In the genomic region with DNA sequence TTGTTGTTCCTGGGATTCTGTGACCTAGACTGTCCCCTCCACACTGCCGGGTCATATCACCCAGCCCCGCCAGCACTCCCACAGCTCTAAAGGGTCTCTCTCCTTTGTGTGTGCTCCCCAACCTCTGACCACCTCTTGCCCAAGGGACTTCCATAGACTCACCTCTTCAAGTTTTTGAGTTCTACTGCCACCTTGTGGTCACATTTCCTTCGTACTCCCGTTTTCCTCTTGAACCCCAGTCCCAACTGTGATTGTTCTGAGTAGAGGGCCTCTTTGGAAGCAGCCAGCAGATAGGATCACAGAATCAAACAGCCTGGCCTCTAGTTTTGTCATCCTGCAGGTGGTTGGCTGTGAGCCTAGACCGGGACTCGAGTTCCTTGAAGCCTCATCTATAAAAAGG, we compare ENCODE assay signal across 8 mouse cellular contexts. TPM values are rescaled to one million over a fixed set of nuclear protein-coding genes. Genes with fewer than 3 reads are reported as not detected.
DNase-seq lines count a peak whose midpoint lies in the region; ATAC-seq and TF ChIP-seq lines count a peak whose summit lies in the region.

No protein-coding gene starts in this region.

- CTCF ChIA-PET in Patski (lab: Charles Lee): interaction anchor here (0.9 to 4.7 kb wide), 8 partner anchors 14 to 215 kb away, joined by 3 to 19 read pairs (median 4); no protein-coding TSS in a partner anchor

- H3K36me3 ChIP-seq in liver, postnatal 0 days (replicated peaks; ENCODE audit: insufficient read depth, low read length): no peaks in the 10 kb centered on the region

- TF ChIP-seq CTCF in Patski (IDR thresholded peaks at IDR 0.05): peak; percentile 75
- peak; percentile 86 for TF ChIP-seq CTCF in liver, postnatal 0 days (IDR thresholded peaks at IDR 0.05; ENCODE audit: low read depth)

- no peak for ATAC-seq in Patski
- peak; percentile 58 for ATAC-seq in liver, postnatal 0 days
- ATAC-seq in activated CD4-positive, CD25-positive, alpha-beta regulatory T cell, adult 4 months: no peak

- in situ Hi-C loops in Patski (cut with MboI; ENCODE audit: low pct_unique_long_range_greater_than_20kb): loop anchor here (5.0 kb wide), 2 partner anchors 181 to 346 kb away; no protein-coding TSS in a partner anchor

- H3K27ac ChIP-seq in liver, postnatal 0 days (ENCODE audit: low read depth): no peak overlapping the region

- 7% methylated on average over 6 of the region's 6 CpGs for WGBS in liver, postnatal 0 days (ENCODE audit: insufficient replicate concordance)

- H3K4me1 ChIP-seq in liver, postnatal 0 days (ENCODE audit: insufficient read depth): no peaks in the 10 kb centered on the region

- H3K27me3 ChIP-seq in Patski: no peaks in the 10 kb centered on the region
- H3K27me3 ChIP-seq in liver, postnatal 0 days (ENCODE audit: insufficient read depth, low read length): no peaks in the 10 kb centered on the region

- POLR2A ChIA-PET in Patski (lab: Charles Lee): interaction anchor here (1.0 kb wide), 1 partner anchor 170 kb away, joined by 3 read pairs; no protein-coding TSS in a partner anchor

- DNase-seq in CD4-positive, CD25-positive, alpha-beta regulatory T cell, adult 2 months (ENCODE audit: low read depth, low spot score): peak; percentile 83
- DNase-seq in Patski (ENCODE audit: low read depth, low spot score): no peak
- peak; percentile 68 for DNase-seq in cerebellum, adult 9-11 months
- DNase-seq in gastrocnemius, adult 8-10 months (ENCODE audit: low spot score in 2 of 2): peak; percentile 17 to 24
- DNase-seq in kidney, postnatal 14 days: peak; percentile 80
- DNase-seq in liver, postnatal 0 days: peak; percentile 59
- DNase-seq in right cerebral cortex, adult 2 months (ENCODE audit: low spot score in 2 of 2): peak; percentile 70 to 78

- H3K4me3 ChIP-seq in liver, postnatal 0 days (ENCODE audit: low read depth, low read length): no peak overlapping the region

- no peak overlapping the region for H3K4me2 ChIP-seq in liver, postnatal 0 days (ENCODE audit: low read depth, low read length)

- no peak overlapping the region for H3K9ac ChIP-seq in liver, postnatal 0 days (replicated peaks)

- H3K9me3 ChIP-seq in liver, postnatal 0 days (ENCODE audit: low read length): no peaks in the 10 kb centered on the region

- no peak for TF ChIP-seq EP300 in liver, postnatal 0 days (IDR thresholded peaks at IDR 0.05; ENCODE audit: low read depth)

RNA-seq across cellular contexts. Expression of a gene that starts 30.8 kb away (rescaled TPM):
- polyA plus RNA-seq in Patski (2021): 172 TPM
- total RNA-seq in gastrocnemius, adult 8-10 months (2022): 100 to 1,000 TPM; 110 to 144 (median 118) TPM
- 13.1 and 13.3 TPM in 2 replicates for polyA plus RNA-seq in liver, postnatal 0 days (2015; fragmentation: Nextera tagmentation; extraction: Ambion mirVana)
- polyA plus RNA-seq in activated CD4-positive, CD25-positive, alpha-beta regulatory T cell, adult 4 months (2017; shearing (Covaris generic)): 10 to 100 TPM; 34.4 to 37.0 TPM
